In the genomic region with DNA sequence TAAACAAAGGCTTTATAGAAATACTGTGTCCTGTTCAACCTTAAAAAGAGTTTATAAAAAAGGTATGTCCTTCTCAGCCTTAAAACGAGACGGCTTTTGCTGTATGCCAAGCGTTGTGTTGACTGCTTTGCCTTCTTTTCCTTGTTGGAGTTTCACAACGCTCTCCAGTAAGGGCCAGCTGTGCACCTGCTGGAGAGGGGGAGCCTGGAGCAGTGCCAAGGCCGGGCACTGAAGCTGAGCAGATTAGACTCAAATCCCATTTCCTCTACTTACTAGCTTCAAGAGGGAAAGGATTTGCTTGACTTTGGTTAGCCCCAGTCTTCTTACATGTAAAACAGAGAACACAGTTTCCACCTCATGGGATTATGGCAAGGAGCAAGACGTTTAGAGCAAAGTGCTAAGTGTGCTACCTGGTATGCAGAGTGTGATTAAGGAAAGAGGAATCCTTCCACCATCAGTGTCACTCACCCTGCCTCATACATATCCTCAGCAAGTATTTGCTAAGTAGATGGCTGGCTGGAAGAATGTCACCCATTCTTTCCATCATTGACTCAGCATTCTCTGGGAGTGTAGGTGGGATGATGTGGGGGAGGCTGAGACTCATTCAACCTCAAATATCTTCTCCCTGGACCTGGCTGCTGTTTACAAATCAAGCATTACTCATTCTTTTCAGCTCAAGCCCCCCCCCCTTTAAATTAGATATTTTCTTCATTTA, we compare ENCODE assay signal across 12 mouse cellular contexts.
A peak's percentile ranks its signal among the peaks of the same experiment; 100 is the strongest.
DNase-seq lines count a peak whose midpoint lies in the region; ATAC-seq and TF ChIP-seq lines count a peak whose summit lies in the region.
"Had no signal": no experiment of that assay in that cellular context is flagged by ENCODE, and none has a peak within 500 bp of the region (broad histone marks: within the 10 kb centered on the region; RNA-seq: fewer than 3 reads in every experiment).

No protein-coding gene starts in this region.

- peak; percentile 32 for DNase-seq in hindbrain, postnatal 0 days (ENCODE audit: low spot score)
- no peak for DNase-seq in hindbrain, embryonic 11.5 days (ENCODE audit: low spot score)
- peak; percentile 57 for DNase-seq in testis, postnatal 10 days (ENCODE audit: low spot score)
- no peak for DNase-seq in testis, postnatal 14 days (ENCODE audit: low spot score)
- DNase-seq in lung, adult 2 months: peak; percentile 22
- DNase-seq in stomach, postnatal 0 days (ENCODE audit: low spot score): peak; percentile 53
- DNase-seq in urinary bladder, postnatal 36 days (ENCODE audit: low spot score in 2 of 2): no peak
- no peak for DNase-seq in embryo, embryonic 10.5 days (ENCODE audit: low spot score)
- DNase-seq: thymus, adult 2 months had no signal

- no peak overlapping the region for H3K4me2 ChIP-seq in hindbrain, postnatal 0 days (ENCODE audit: low read depth, low read length)
- H3K4me2 ChIP-seq in hindbrain, embryonic 11.5 days (replicated peaks; ENCODE audit: low read depth, low read length): no peak overlapping the region
- no peak overlapping the region for H3K4me2 ChIP-seq in stomach, postnatal 0 days (replicated peaks; ENCODE audit: low read depth)
- H3K4me2 ChIP-seq: heart, embryonic 11.5 days; intestine, embryonic 15.5 days; lung, embryonic 15.5 days had no signal

- no peak overlapping the region for H3K4me3 ChIP-seq in hindbrain, postnatal 0 days (ENCODE audit: low read length)
- no peak overlapping the region for H3K4me3 ChIP-seq in hindbrain, embryonic 11.5 days (ENCODE audit: low read depth, low read length)
- no peak overlapping the region for H3K4me3 ChIP-seq in lung, adult 2 months (replicated peaks; ENCODE audit: extremely low read depth, low read depth, low read length)
- H3K4me3 ChIP-seq in stomach, postnatal 0 days (ENCODE audit: low read depth, low read length): no peak overlapping the region
- H3K4me3 ChIP-seq: intestine, embryonic 15.5 days; lung, embryonic 15.5 days had no signal

- H3K27me3 ChIP-seq in hindbrain, postnatal 0 days (ENCODE audit: insufficient read depth, low read length): no peaks in the 10 kb centered on the region
- no peaks in the 10 kb centered on the region for H3K27me3 ChIP-seq in hindbrain, embryonic 11.5 days (ENCODE audit: control insufficient read depth, insufficient read depth, low read length)
- H3K27me3 ChIP-seq in stomach, postnatal 0 days (ENCODE audit: control insufficient read depth, insufficient read depth, low read length): no peaks in the 10 kb centered on the region
- H3K27me3 ChIP-seq: intestine, embryonic 15.5 days; lung, embryonic 15.5 days had no signal

- no peak for ATAC-seq in hindbrain, postnatal 0 days
- ATAC-seq in hindbrain, embryonic 11.5 days (ENCODE audit: low FRiP score): no peak
- no peak for ATAC-seq in stomach, postnatal 0 days (ENCODE audit: low FRiP score, low TSS enrichment)
- ATAC-seq: intestine, embryonic 15.5 days had no signal

- H3K9me3 ChIP-seq in hindbrain, postnatal 0 days (ENCODE audit: low read length): no peaks in the 10 kb centered on the region
- no peaks in the 10 kb centered on the region for H3K9me3 ChIP-seq in hindbrain, embryonic 11.5 days (ENCODE audit: control insufficient read depth, low read length)
- no peaks in the 10 kb centered on the region for H3K9me3 ChIP-seq in stomach, postnatal 0 days (ENCODE audit: control insufficient read depth, low read length)
- H3K9me3 ChIP-seq: intestine, embryonic 15.5 days; lung, embryonic 15.5 days had no signal

- H3K4me1 ChIP-seq in hindbrain, postnatal 0 days (ENCODE audit: insufficient read depth, low read length): no peaks in the 10 kb centered on the region; the same call in 1 of the 2 replicates
- H3K4me1 ChIP-seq in hindbrain, embryonic 11.5 days (replicated peaks; ENCODE audit: control insufficient read depth, insufficient read depth, low read length): no peaks in the 10 kb centered on the region
- H3K4me1 ChIP-seq in lung, adult 2 months (ENCODE audit: control insufficient read depth, insufficient read depth, low read length): no peaks in the 10 kb centered on the region
- H3K4me1 ChIP-seq in stomach, postnatal 0 days (replicated peaks; ENCODE audit: control insufficient read depth, insufficient read depth): no peaks in the 10 kb centered on the region
- H3K4me1 ChIP-seq: intestine, embryonic 15.5 days; lung, embryonic 15.5 days had no signal

- no peak for TF ChIP-seq POLR2A in lung, adult 2 months (IDR thresholded peaks at IDR 0.05; ENCODE audit: borderline replicate concordance, extremely low read depth, low read depth, low read length)

- 58% methylated on average over 6 of the region's 6 CpGs for WGBS in hindbrain, postnatal 0 days
- WGBS in hindbrain, embryonic 11.5 days: 82% methylated on average over 6 of the region's 6 CpGs
- WGBS in lung, adult 2 months: 45% methylated on average over 6 of the region's 6 CpGs
- 58% methylated on average over 6 of the region's 6 CpGs for WGBS in stomach, postnatal 0 days

- H3K9ac ChIP-seq in hindbrain, postnatal 0 days (replicated peaks; ENCODE audit: low read length): no peak overlapping the region
- no peak overlapping the region for H3K9ac ChIP-seq in hindbrain, embryonic 11.5 days (ENCODE audit: low read depth, low read length)
- H3K9ac ChIP-seq in stomach, postnatal 0 days (ENCODE audit: low read length): no peak overlapping the region
- H3K9ac ChIP-seq: intestine, embryonic 15.5 days; lung, embryonic 15.5 days had no signal

- H3K36me3 ChIP-seq in hindbrain, postnatal 0 days (ENCODE audit: insufficient read depth, low read length): no peaks in the 10 kb centered on the region
- H3K36me3 ChIP-seq in hindbrain, embryonic 11.5 days (ENCODE audit: control insufficient read depth, insufficient read depth, low read length): no peaks in the 10 kb centered on the region
- no peaks in the 10 kb centered on the region for H3K36me3 ChIP-seq in stomach, postnatal 0 days (ENCODE audit: control insufficient read depth, insufficient read depth, low read length)
- H3K36me3 ChIP-seq: intestine, embryonic 15.5 days; lung, embryonic 15.5 days had no signal

- TF ChIP-seq CTCF in hindbrain, postnatal 0 days (IDR thresholded peaks at IDR 0.05; ENCODE audit: low read depth): no peak
- no peak for TF ChIP-seq CTCF in lung, adult 2 months (IDR thresholded peaks at IDR 0.05; ENCODE audit: insufficient read depth, low read length)
- no peak for TF ChIP-seq CTCF in stomach, postnatal 0 days (IDR thresholded peaks at IDR 0.05; ENCODE audit: low read depth)

- H3K27ac ChIP-seq in hindbrain, postnatal 0 days: no peak overlapping the region
- H3K27ac ChIP-seq in hindbrain, embryonic 11.5 days (ENCODE audit: low read depth, low read length): no peak overlapping the region
- no peak overlapping the region for H3K27ac ChIP-seq in stomach, postnatal 0 days (replicated peaks)
- H3K27ac ChIP-seq: intestine, embryonic 15.5 days; lung, embryonic 15.5 days had no signal

- TF ChIP-seq EP300 in stomach, postnatal 0 days (optimal IDR thresholded peaks at IDR 0.05): no peak

Comparison
In these comparisons a context has a peak if more than half of its experiments do, and no peak if none do; other contexts are left out.
1. DNase-seq: peak in hindbrain, postnatal 0 days (single experiment), testis, postnatal 10 days (single experiment), lung, adult 2 months (single experiment) and stomach, postnatal 0 days (single experiment); none in hindbrain, embryonic 11.5 days (single experiment), testis, postnatal 14 days (single experiment), urinary bladder, postnatal 36 days (0 of 2) and embryo, embryonic 10.5 days (single experiment).